Mouse (Mus musculus) embryonic facial prominence, embryonic 12.5 days (tissue): ENCODE results near the gene Stt3b. TPM values are rescaled to one million over a fixed set of nuclear protein-coding genes. Genes with fewer than 3 reads are reported as not detected.
A peak's percentile ranks its signal among the peaks of the same experiment; 100 is the strongest.

ENCODE experiments used
- ATAC-seq: fragments of 200-750 bp; cut with Nextera tagmentation; 2 replicates; pipeline ENCODE4 v1.8.0; 2017; ENCODE audit not compliant: insufficient number of reproducible peaks, insufficient read depth, low FRiP score, low TSS enrichment
- H3K27ac ChIP-seq: fragments of 300-500 bp; sonication (generic); 2 replicates; pipeline ENCODE4 v1.5.1; 2016; ENCODE audit warnings: mild to moderate bottlenecking
- H3K27me3 ChIP-seq: fragments of 300-500 bp; sonication (generic); 2 replicates; pipeline ENCODE4 v1.6.1; 2016; ENCODE audit warnings: mild to moderate bottlenecking, moderate library complexity
- H3K36me3 ChIP-seq: fragments of 300-500 bp; sonication (generic); 2 replicates; pipeline ENCODE4 v1.6.1; 2016; ENCODE audit warnings: mild to moderate bottlenecking
- H3K4me1 ChIP-seq: fragments of 300-500 bp; sonication (generic); 2 replicates; pipeline ENCODE4 v1.6.1; 2016
- H3K4me2 ChIP-seq: fragments of 300-500 bp; sonication (generic); replicated peaks from 2 replicates; pipeline ENCODE4 v1.6.1; 2016; ENCODE audit warnings: mild to moderate bottlenecking, moderate library complexity
- H3K4me3 ChIP-seq: fragments of 300-500 bp; sonication (generic); 2 replicates; pipeline ENCODE4 v1.5.1; 2016; ENCODE audit warnings: mild to moderate bottlenecking
- H3K9ac ChIP-seq: fragments of 300-500 bp; sonication (generic); 2 replicates; pipeline ENCODE4 v1.6.1; 2016; ENCODE audit warnings: mild to moderate bottlenecking, moderate library complexity
- H3K9me3 ChIP-seq: fragments of 300-500 bp; sonication (generic); 2 replicates; pipeline ENCODE4 v1.6.1; 2016; ENCODE audit warnings: mild to moderate bottlenecking, moderate library complexity
- WGBS: fragments of 180-500 bp; shearing (Covaris S2); methylation state at CpG from one replicate; pipeline ENCODE4 v1.1.7; 2016; 5-methylcytosine and 5-hydroxymethylcytosine counted together
- polyA plus RNA-seq: library from polyadenylated mRNA; unstranded; fragments of >200 nt; fragmentation: Nextera tagmentation; extraction: Ambion mirVana; gene quantifications from 2 replicates; pipeline ENCODE4 v1.2.1, GENCODE M21; 2016

The Stt3b gene
- 118 and 121 TPM in 2 replicates for polyA plus RNA-seq

DNA sequence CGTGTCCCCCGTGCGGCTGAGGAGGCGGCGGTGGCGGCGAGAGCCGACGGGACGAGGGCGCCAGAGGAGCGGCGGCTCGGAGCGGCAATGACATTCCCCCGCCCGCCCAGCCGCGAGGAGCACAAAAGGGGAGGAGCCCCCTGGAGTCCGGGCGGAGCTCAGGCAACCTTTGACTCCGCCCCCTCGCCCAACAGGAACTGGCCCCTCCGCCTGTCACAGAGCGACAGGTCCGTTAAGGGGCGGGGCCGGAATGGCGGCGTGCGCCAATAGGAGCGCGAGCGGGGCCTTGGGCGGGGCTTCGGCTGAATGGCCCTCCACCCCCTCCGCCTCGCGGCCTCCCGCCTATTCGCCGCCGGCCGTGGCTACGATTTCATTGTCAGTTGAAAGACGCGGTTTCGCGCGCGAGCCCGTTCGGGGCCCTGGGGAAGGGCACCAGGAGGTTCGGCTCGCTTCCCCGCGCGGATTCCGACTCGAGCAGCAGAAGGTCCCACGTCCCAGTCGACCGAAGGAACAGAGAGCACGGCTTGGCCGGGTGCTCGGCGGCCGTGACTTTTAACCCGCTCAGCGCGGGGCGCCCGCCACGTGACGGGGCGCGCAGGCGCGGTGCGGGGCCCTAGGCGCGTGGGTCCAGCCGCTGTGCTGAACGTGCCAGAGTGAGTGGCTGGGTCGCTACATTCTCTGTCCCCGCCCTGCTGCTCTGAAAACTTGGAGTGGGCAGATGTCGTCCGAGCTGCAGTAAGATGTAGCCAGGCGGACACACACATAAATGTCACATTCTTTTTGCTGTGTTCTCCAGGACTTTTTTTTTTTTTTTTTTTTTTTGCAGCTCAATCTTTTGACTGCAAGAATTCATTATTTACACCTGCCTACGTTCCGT lies at the start of gene Stt3b:
Gene Stt3b (minus strand): TSS at position 76 of the 877 bp plus-strand sequence.
- peak within 1 kb of the TSS; percentile 98 for H3K9ac ChIP-seq
- peak within 1 kb of the TSS; percentile 97 for H3K27ac ChIP-seq
- ATAC-seq: peak; percentile 92
- H3K4me3 ChIP-seq: peak within 1 kb of the TSS; percentile 91
- no peaks in the 10 kb centered on the region for H3K9me3 ChIP-seq
- 0% methylated on average over 74 of the region's 91 CpGs for whole genome bisulfite sequencing
- H3K36me3 ChIP-seq: no peaks in the 10 kb centered on the region
- peak within 1 kb of the TSS; percentile 67 for H3K4me2 ChIP-seq
- no peaks in the 10 kb centered on the region for H3K27me3 ChIP-seq
- H3K4me1 ChIP-seq: peaks cover 25% of the 10 kb centered on the region

DNA sequence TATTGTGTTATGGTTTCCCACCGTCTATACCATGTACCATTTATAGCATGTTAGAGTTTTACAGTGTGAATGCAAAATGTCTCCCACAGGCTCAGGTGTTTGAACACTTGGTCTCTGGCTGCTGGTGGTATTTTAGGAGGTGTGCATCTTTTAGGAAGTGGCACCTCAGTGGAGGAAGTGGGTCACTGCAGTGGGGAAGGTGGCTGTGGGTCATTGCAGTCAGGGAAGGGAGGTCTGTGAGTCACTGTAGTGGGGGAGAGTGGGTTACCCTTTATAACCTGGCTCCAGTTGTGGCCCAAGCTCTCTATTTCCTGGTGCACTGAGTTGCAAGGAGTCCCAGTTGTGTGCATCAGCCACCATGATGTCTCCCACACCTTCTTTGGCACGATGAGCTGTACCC lies 48.2 kb upstream of the Stt3b start:
- H3K36me3 ChIP-seq: no peaks in the 10 kb centered on the region
- ATAC-seq: no peak
- no peaks in the 10 kb centered on the region for H3K9me3 ChIP-seq
- H3K27me3 ChIP-seq: no peaks in the 10 kb centered on the region
- 84% methylated on average over 2 of the region's 2 CpGs for WGBS
- no peak overlapping the region for H3K9ac ChIP-seq
- H3K4me2 ChIP-seq: no peak overlapping the region
- no peak overlapping the region for H3K4me3 ChIP-seq
- H3K4me1 ChIP-seq: 0 out of 2 replicates have a peak, but pooled peaks cover 12% of the 10 kb centered on the region
- no peak overlapping the region for H3K27ac ChIP-seq

DNA sequence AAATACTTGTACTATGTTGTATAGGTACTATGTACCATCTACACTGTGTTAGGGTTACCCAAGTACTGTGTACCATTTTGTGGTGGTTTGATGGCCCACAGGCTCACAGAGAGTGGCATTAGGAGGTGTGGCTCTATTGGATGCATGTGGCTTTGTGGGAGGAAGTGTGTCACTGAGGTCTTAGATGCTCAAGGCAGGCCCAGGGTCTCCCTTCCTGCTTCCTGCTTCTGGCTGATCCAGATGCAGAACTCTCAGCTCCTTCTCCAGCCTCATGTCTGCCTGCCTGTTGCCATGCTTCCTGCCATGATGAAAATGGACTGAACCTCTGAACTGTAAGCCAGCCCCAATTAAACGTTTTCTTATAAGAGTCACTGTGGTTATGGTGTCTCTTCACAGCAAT lies 47.8 kb upstream of the Stt3b start:
- no peak overlapping the region for H3K4me3 ChIP-seq
- H3K4me1 ChIP-seq: 0 out of 2 replicates have a peak, but pooled peaks cover 12% of the 10 kb centered on the region
- no peak for ATAC-seq
- H3K4me2 ChIP-seq: no peak overlapping the region
- no peak overlapping the region for H3K27ac ChIP-seq
- H3K27me3 ChIP-seq: no peaks in the 10 kb centered on the region
- H3K36me3 ChIP-seq: no peaks in the 10 kb centered on the region
- H3K9ac ChIP-seq: no peak overlapping the region
- 74% methylated on average over 1 of the region's 1 CpGs for WGBS
- no peaks in the 10 kb centered on the region for H3K9me3 ChIP-seq

DNA sequence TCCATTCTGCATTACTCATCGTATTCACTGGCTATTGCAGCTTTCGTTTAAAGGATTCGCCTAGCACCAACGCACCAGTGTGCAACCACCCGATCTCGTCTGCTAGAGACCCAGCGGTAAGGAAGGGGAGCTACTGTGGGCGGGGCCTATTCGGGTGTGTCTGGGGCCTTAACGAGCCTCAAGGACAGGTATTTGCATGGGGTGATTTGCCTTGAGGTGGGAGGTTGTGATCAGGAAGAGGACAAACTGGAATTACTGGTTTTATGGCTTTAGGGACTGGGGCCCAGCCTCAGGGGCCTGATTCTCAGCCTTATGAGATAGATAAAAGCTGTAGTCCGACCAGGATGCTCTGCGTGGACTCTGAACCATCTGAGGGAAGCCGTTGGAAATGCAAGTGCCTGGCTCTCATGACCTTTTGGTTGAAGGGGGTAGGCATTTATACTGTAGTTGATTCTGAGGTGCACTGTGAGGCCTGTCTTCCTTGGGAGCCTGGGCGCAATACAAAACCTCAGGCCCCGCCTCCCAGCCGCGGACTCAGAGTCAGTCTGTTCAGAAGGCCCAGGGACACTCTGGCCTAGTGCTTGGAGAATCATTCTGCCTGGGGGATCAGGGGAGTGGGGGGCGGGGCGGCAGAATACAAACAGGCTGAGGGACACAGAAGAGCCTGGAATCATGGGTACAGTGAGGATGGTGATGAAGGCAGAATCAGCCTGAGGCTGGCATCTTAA lies 46.7 kb upstream of the Stt3b start:
- 40% methylated on average over 19 of the region's 19 CpGs for WGBS
- 0 out of 2 replicates have a peak overlapping the region, but pooled peaks have one; percentile 5 for H3K4me2 ChIP-seq
- H3K9me3 ChIP-seq: no peaks in the 10 kb centered on the region
- H3K27me3 ChIP-seq: no peaks in the 10 kb centered on the region
- 0 out of 2 replicates have a peak, but pooled peaks cover 12% of the 10 kb centered on the region for H3K4me1 ChIP-seq
- ATAC-seq: peak; percentile 72; the same call in 1 of the 2 replicates
- no peak overlapping the region for H3K4me3 ChIP-seq
- no peaks in the 10 kb centered on the region for H3K36me3 ChIP-seq
- H3K9ac ChIP-seq: no peak overlapping the region
- H3K27ac ChIP-seq: no peak overlapping the region

DNA sequence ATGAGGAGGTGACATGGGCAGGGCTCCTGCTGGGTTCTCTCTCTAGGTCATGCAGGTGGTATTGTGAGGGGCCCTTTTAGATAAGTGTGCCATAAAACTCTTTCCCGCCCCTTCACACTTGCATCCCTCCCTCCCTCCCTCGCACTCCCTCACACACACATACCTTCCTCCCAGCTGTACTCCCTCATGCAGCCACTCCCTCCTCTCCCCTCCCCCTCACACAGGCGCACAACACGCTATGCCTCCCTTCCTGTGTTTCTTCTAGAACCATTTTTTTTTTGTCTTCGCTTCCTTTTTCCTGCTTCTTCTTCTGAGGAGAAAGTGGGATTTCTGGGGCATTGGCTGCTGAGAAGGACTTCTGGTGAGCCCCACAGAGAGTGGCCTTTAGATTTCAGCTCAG lies 45.8 kb upstream of the Stt3b start:
- Histone ChIP-seq H3K9me3 (no peaks in the 10 kb centered on the region), H3K4me3 (no peak overlapping the region), H3K27me3 (no peaks in the 10 kb centered on the region), H3K27ac (no peak overlapping the region), H3K36me3 (no peaks in the 10 kb centered on the region), H3K4me1 (0 out of 2 replicates have a peak, but pooled peaks cover 12% of the 10 kb centered on the region), H3K9ac (no peak overlapping the region), H3K4me2 (no peak overlapping the region)
- no peak for ATAC-seq
- WGBS: 43% methylated on average over 5 of the region's 5 CpGs

DNA sequence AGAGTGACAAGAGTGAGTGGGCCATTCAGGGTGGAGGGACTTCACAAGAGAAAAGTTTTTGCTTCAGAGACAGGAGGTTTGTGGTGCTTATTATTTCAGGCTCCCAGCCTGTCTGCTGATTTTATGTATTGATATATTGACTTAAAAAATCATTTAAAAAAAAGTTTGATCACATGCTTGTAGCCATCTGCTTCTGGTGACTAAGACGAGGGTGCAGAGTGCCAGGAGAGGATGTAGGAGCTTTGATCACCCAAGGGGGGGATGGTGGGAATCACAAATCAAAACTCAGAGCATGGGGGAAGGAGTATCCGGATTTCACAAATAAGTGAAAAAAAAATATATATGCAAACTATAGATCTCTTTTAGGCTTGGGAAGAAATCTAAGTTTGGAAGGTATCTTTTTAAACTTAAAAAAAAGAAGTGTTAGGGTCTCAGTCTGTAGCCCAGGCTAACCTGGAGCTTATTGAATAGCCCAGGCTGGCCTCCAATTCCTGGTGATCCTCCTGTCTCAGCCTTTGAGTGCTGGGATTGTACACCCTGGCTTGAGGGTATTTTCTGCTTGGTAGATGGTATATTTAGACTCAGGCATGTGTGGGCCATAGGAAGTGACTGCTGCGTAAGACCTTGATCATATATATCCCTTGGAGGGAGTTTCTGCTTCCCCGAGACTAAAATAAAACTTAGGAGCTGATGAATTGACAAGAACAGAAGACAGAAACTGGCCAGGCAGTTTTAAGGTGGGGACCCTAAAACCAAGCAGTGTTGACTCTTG lies 39.7 kb upstream of the Stt3b start:
- no peak for ATAC-seq
- no peak overlapping the region for H3K9ac ChIP-seq

DNA sequence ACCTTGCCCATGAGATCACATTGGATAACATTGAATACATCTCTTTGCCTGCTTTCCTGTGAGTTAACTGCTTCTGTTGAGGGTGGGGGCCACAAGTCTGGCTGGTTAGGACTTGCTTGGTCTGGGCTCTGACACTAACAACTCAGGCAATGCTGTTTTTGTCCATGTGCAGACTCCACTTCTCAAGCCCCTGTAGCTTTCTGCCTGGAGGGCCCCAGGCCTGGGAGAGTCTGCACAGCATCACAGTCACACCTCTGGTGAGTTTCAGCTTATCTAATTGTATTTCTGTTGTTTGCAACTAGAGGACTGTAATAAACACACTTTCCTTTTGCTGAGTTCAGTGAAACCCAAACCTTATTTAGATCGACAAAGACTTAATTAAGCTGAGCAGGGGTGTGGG lies 38.9 kb upstream of the Stt3b start:
- Histone ChIP-seq H3K4me1 (peaks cover 4% of the 10 kb centered on the region; the same call in 1 of the 2 replicates), H3K36me3 (no peaks in the 10 kb centered on the region), H3K27me3 (no peaks in the 10 kb centered on the region), H3K4me3 (no peak overlapping the region), H3K27ac (no peak overlapping the region), H3K4me2 (no peak overlapping the region), H3K9ac (no peak overlapping the region), H3K9me3 (no peaks in the 10 kb centered on the region)
- 48% methylated on average over 1 of the region's 1 CpGs for WGBS
- ATAC-seq: no peak

More for the DNA sequence above, 39.7 kb upstream of the Stt3b start:
- no peak overlapping the region for H3K4me3 ChIP-seq
- no peaks in the 10 kb centered on the region for H3K9me3 ChIP-seq
- no peak overlapping the region for H3K27ac ChIP-seq
- H3K36me3 ChIP-seq: no peaks in the 10 kb centered on the region
- 84% methylated on average over 4 of the region's 4 CpGs for WGBS
- peaks cover 4% of the 10 kb centered on the region; the same call in 1 of the 2 replicates for H3K4me1 ChIP-seq
- H3K4me2 ChIP-seq: no peak overlapping the region
- H3K27me3 ChIP-seq: no peaks in the 10 kb centered on the region

DNA sequence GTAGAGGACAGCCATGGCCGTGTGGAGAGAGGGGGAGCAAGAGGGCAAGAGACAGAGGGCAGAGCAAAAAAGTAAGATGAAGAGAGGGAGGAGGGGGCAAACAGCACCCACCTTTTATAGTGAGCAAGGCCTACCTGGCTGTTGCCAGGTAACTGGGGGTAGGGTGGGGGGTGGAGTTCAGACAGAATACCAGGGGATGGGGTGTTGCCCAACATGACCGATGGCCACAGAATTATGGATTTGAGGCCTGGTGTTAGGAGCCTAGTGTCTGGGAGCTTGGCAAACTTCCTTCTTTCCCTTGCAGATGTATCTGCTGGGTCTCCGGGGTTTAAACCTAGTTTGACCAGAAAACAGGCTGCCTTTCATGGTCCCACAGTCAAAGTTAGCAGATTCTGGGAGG lies 34.7 kb upstream of the Stt3b start:
- no peak overlapping the region for H3K4me3 ChIP-seq
- no peak for ATAC-seq
- H3K9me3 ChIP-seq: no peaks in the 10 kb centered on the region
- peaks cover 4% of the 10 kb centered on the region; the same call in 1 of the 2 replicates for H3K4me1 ChIP-seq
- H3K27ac ChIP-seq: no peak overlapping the region
- no peaks in the 10 kb centered on the region for H3K36me3 ChIP-seq
- H3K27me3 ChIP-seq: no peaks in the 10 kb centered on the region
- H3K4me2 ChIP-seq: no peak overlapping the region
- H3K9ac ChIP-seq: no peak overlapping the region
- WGBS: 82% methylated on average over 3 of the region's 3 CpGs

DNA sequence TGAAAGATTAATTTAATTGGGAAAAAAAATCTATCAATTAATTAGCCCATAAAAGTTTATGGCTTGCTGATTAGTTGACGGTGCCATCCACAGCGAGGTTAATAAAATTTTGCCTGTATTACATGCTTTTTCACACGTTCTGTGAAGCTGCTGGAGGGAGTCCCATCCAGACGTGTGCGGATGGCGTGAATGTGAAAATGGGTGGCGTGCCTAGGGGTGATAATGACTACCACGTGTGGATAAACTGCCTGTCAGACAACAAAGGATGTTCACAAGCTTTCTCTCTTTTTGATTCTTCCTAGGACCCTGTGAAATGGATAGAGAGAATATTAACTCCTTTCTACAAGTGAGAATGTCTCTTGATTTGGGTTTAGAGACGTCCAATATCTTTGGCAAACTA lies 31.4 kb upstream of the Stt3b start:
- Histone ChIP-seq H3K27ac (no peak overlapping the region), H3K9me3 (no peaks in the 10 kb centered on the region), H3K4me1 (0 out of 2 replicates have a peak, but pooled peaks cover 4% of the 10 kb centered on the region), H3K4me3 (no peak overlapping the region), H3K36me3 (no peaks in the 10 kb centered on the region), H3K4me2 (no peak overlapping the region), H3K27me3 (no peaks in the 10 kb centered on the region), H3K9ac (no peak overlapping the region)
- no peak for ATAC-seq
- 62% methylated on average over 9 of the region's 9 CpGs for WGBS

DNA sequence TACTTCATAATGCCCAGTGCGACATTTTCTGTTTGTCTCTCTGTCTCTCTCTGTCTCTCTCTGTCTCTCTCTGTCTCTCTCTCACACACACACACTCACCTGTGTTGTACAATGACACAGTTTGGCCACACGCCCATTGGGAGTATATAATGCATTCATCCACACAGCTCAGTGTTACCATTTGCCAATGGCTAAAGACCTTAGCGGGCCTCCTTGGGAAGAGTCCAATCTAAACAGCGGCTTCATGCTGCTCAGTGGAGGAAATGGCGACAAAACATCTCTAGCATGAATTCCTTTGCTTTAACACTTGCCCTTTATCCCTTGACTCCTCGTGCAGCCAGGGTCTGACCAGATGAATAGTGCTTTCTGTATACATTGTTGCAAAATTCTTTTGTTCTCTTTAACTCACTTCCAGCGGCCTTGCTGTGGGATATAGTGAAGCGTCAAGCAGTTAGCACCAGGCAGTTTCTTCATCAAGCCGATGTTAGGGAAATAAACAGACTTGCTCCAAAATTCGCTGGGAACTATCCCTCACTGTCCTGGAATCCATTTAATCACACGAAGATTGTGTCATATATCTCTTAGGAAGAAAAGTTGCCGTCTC lies 30.1 kb upstream of the Stt3b start:
- H3K27me3 ChIP-seq: no peaks in the 10 kb centered on the region
- no peaks in the 10 kb centered on the region for H3K36me3 ChIP-seq
- H3K27ac ChIP-seq: no peak overlapping the region
- no peak overlapping the region for H3K9ac ChIP-seq
- ATAC-seq: no peak
- WGBS: 58% methylated on average over 12 of the region's 12 CpGs
- H3K4me1 ChIP-seq: 0 out of 2 replicates have a peak, but pooled peaks cover 3% of the 10 kb centered on the region
- H3K4me2 ChIP-seq: no peak overlapping the region
- H3K9me3 ChIP-seq: no peaks in the 10 kb centered on the region
- no peak overlapping the region for H3K4me3 ChIP-seq

DNA sequence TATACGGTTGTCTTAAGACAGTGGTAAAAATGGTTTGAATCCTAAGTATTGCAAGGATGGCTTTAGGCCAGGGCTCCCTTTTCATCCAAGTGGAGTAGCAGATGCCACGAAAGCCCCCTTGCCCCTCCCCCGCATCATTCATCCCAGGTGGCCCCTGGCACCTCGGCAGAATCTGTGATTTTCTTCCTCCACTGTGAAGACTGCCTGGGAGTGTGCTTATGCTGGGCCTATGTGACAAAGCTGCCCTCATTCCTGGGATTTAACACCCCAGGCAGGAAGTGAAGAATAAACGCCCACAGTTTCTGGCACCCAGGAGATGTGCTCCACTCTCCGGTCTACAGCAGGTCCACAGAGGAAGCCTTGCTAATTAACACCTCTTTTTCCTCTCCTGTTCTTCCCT lies 28.6 kb upstream of the Stt3b start:
- H3K27ac ChIP-seq: no peak overlapping the region
- no peak overlapping the region for H3K4me3 ChIP-seq
- no peak overlapping the region for H3K4me2 ChIP-seq
- no peaks in the 10 kb centered on the region for H3K9me3 ChIP-seq
- no peak for ATAC-seq
- H3K36me3 ChIP-seq: no peaks in the 10 kb centered on the region
- H3K4me1 ChIP-seq: 0 out of 2 replicates have a peak, but pooled peaks cover 3% of the 10 kb centered on the region
- H3K27me3 ChIP-seq: no peaks in the 10 kb centered on the region
- WGBS: 43% methylated on average over 6 of the region's 6 CpGs
- H3K9ac ChIP-seq: no peak overlapping the region
